Mouse (Mus musculus) heart, postnatal 4 days (tissue): ENCODE data around the gene Gm4869. TPM values are rescaled to one million over a fixed set of nuclear protein-coding genes. Genes with fewer than 3 reads are reported as not detected.
A peak's percentile ranks its signal among the peaks of the same experiment; 100 is the strongest.

Experiments
- DNase-seq: peaks from one replicate; pipeline ENCODE4 v3.0.0; 2021
- microRNA-seq, 2 experiments: library from miRNA; unstranded; fragments of <30 nt; microRNA quantifications; one replicate each; pipeline ENCODE4 v1.2.0; 2021 to 2022
- total RNA-seq, 2 experiments: library from RNA; stranded (reverse); gene quantifications; 2 replicates each; pipeline ENCODE4 v1.2.3; 2021

The Gm4869 gene
- total RNA-seq, 2 experiments from 2014 or later: not detected

- no peak for DNase-seq
Observed at GRCm38 (mm10) chr5:140538111-140538683, 92.8 kb downstream of the Gm4869 start.

DNA sequence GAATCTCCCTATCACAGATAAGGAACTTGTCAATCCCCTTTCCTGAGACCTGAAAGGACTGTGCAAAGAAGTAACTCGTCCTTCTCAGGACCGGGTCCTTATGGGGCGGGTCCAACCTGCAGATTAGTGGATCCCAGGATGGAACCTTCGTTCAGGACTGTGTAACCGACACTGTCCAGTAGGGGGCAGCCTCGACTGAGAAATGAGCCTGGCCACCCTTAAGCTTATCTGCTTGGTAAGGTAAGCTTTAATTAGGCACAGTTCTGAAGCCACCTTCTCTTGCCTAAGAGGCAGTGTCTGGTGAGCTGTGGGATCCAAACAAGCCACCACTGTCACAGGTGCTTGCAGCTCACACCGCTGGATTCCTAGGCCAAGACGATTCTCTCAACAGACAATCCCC, 94.7 kb downstream of the Gm4869 start:
- DNase-seq: peak; percentile 90

DNA sequence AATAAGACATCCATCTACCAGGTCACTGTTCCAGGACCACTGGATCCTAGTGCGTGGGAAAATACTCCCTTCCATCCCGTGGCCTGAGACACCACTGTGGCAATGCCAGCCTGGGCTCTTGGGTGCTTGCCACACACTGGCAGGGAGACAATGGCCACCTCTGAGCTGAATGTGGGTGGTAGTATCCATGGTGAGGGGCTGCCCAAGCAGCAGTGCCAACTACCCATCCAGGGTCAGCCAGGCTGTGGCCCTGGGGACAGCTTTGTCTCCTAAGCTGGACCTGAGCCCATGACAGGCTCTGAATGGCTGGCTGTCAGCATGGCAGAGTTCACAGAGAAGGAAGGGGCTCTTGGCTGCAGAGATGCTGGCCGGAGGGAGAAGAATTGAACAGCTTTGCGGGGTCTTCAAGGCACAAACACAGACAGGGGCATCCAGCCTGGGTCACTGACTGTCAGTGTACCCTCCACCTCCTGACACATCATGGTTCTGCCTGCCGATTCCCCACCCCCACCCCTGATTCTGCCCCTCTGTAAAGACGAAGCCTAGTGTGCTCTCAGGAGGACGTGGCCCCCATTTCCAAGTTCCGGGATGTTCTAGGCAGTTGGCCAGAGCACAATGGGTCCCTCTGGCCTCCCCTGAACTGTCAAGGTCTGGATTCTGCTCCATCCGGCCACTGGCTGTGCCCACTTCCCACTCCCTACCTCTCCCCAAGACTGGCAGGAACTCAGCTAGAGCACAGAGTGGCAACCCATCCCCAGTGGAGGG, 97.5 kb downstream of the Gm4869 start:
- DNase-seq: no peak

Small RNAs within 50 kb of the gene (microRNA-seq; reads per million reads assigned to microRNA genes)
- gene Mir7038: 0 reads per million in 2 experiments

Other genes with a start within 250 kb of the Gm4869 start
- 10 to 100 TPM; 22.1 to 28.5 TPM for gene Mad1l1, start 124.1 kb upstream of the Gm4869 start, total RNA-seq
- gene Nudt1, start 124.0 kb upstream of the Gm4869 start, total RNA-seq: 10 to 100 TPM; 16.2 to 18.6 TPM
- gene Mrm2, start 113.7 kb upstream of the Gm4869 start, total RNA-seq: 1 to 10 TPM; 7.2 to 7.8 TPM
- gene Snx8, start 56.4 kb upstream of the Gm4869 start, total RNA-seq: 10 to 100 TPM; 19.6 to 20.0 TPM
- gene Eif3b, start 26.3 kb upstream of the Gm4869 start, total RNA-seq: 100 to 1,000 TPM; 118 to 122 TPM
- gene Chst12, start 59.9 kb downstream of the Gm4869 start, total RNA-seq: 1 to 10 TPM; 6.3 to 7.0 TPM
- not detected for gene Grifin, start 119.4 kb downstream of the Gm4869 start, total RNA-seq
- 10 to 100 TPM; 11.6 to 12.1 TPM for gene Lfng, start 161.7 kb downstream of the Gm4869 start, total RNA-seq
- 10 to 100 TPM; 83.0 to 90.4 TPM for gene Ttyh3, start 203.4 kb downstream of the Gm4869 start, total RNA-seq